Mouse (Mus musculus): ENCODE data around the gene Htra3.

GRCm38 (mm10) chr5:35662021-35662545 is 17.5 kb downstream of the Htra3 start:
- no peak for TF ChIP-seq MAFK (IDR thresholded peaks at IDR 0.05; ENCODE audit: insufficient read depth, low read depth, low read length)
- TF ChIP-seq CHD2 (IDR thresholded peaks at IDR 0.05; ENCODE audit: low read depth, low read length): no peak
